Mouse (Mus musculus): ENCODE measurements around the gene Hbs1l.

GRCm38 (mm10) chr10:21265188-21265587 lies 30.6 kb upstream of the Hbs1l start:
- TF ChIP-seq CTCF (IDR thresholded peaks at IDR 0.05; ENCODE audit: control insufficient read depth, insufficient read depth, low read length): no peak
- no peak for TF ChIP-seq POLR2A (IDR thresholded peaks at IDR 0.05; ENCODE audit: borderline replicate concordance, control insufficient read depth, low read depth, low read length)

All from bone marrow, adult 2 months (tissue).